Mouse (Mus musculus): ENCODE measurements around the gene AU040320. TPM values are rescaled to one million over a fixed set of nuclear protein-coding genes. Genes with fewer than 3 reads are reported as not detected.
A peak's percentile ranks its signal among the peaks of the same experiment; 100 is the strongest.

The AU040320 gene
- polyA plus RNA-seq, 1 experiment, result 56.6 TPM

- DNase-seq, result no peak
- H3K36me3 ChIP-seq (ENCODE audit: control insufficient read depth, insufficient read depth, low read length), result no peaks in the 10 kb centered on the region; the same call in 1 of the 2 replicates
- H3K27ac ChIP-seq (ENCODE audit: insufficient read depth, low read depth, low read length), result 0 out of 2 replicates have a peak overlapping the region, but pooled peaks have one; percentile 21
- no peaks in the 10 kb centered on the region for H3K4me1 ChIP-seq (ENCODE audit: control insufficient read depth, insufficient read depth, low read length)
- no peak for TF ChIP-seq POLR2A (IDR thresholded peaks at IDR 0.05; ENCODE audit: low read depth, low read length)
- TF ChIP-seq CTCF (conservative IDR thresholded peaks at IDR 0.05; ENCODE audit: insufficient read depth, insufficient read length, low read depth, low read length), result no peak
- 71% methylated on average over 5 of the region's 5 CpGs for WGBS
- H3K27me3 ChIP-seq (replicated peaks; ENCODE audit: control insufficient read depth, insufficient read depth, low read length), result no peaks in the 10 kb centered on the region
- no peak overlapping the region for H3K4me3 ChIP-seq (ENCODE audit: insufficient read depth, low read depth, low read length)
Measured at GRCm38 (mm10) chr4:126814854-126815253, 61.5 kb downstream of the AU040320 start.

DNA sequence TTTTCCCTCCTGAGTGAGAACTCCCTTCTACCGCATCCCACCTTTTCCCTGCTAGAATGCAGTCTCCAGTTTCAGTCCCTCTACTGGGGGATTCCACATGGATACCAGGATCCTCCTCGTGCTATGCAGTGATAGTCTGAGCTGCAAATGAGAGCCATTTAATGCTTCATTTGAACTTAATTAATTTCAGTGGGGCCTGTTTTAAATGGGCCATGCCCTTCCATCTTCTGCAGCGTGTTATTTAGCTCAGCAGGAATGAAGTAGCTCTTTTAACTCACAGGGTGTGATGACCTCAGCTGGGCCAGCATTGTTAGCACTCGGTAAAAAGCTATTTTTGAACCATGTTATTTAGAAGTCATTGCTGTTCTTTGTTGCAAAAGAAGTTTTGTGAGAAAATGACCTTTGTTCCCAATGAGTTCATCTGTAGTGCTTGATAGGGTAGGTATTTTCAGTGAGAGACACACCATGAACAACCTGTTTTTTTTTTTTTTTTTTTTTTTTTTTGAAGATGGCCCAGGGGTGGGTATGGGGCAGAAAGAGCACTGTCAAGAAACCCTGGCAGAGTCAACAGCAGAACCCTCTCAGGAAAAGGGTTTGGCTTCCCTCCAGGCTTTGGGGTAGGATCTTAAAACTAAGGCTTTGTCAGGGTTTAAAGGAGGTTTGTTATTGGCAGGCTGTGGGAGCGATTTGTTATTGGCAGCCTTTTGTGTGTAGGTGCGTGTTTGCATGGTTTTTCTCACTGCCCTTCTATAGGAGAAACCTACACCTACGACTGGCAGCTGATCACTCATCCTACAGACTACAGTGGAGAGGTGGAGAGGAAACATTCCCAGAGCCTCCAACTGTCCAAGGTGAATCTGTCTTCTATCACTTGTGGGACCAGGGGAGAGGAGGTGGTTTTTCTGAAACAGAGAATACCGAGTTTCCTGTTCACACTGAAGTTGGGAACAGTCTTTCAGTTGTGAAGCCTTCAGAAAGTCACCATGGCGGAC, 69.8 kb downstream of the AU040320 start:
- no peaks in the 10 kb centered on the region for H3K27me3 ChIP-seq (replicated peaks; ENCODE audit: control insufficient read depth, insufficient read depth, low read length)
- H3K4me3 ChIP-seq (ENCODE audit: insufficient read depth, low read depth, low read length), result no peak overlapping the region
- no peak overlapping the region for H3K27ac ChIP-seq (ENCODE audit: insufficient read depth, low read depth, low read length)
- H3K36me3 ChIP-seq (ENCODE audit: control insufficient read depth, insufficient read depth, low read length), result no peaks in the 10 kb centered on the region; the same call in none of the 2 replicates
- 63% methylated on average over 9 of the region's 9 CpGs for WGBS
- peak; percentile 5 for DNase-seq
- TF ChIP-seq CTCF (conservative IDR thresholded peaks at IDR 0.05; ENCODE audit: insufficient read depth, insufficient read length, low read depth, low read length) (no peak), POLR2A (IDR thresholded peaks at IDR 0.05; ENCODE audit: low read depth, low read length) (no peak)
- peaks cover 6% of the 10 kb centered on the region; the same call in 1 of the 2 replicates for H3K4me1 ChIP-seq (ENCODE audit: control insufficient read depth, insufficient read depth, low read length)

DNA sequence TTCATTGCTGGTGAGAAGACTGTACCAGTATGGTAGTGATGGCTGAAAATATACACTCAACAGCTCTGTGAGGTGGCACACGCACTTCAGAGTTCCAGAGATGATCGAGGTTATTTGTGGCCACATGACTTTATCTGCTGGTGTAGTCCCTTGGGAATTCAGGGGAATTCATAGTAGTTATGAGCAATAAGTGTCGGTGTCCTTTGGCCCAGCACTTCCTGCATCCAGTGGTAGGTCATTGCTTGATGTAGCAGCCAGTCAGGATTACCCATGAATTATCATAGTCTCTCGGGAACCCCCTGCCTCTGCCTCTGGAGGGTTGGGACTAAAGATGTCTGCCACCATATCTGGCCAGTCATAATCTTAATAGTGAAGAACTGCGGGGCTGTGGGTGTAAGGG, 70.6 kb downstream of the AU040320 start:
- TF ChIP-seq CTCF (conservative IDR thresholded peaks at IDR 0.05; ENCODE audit: insufficient read depth, insufficient read length, low read depth, low read length), result no peak
- TF ChIP-seq POLR2A (IDR thresholded peaks at IDR 0.05; ENCODE audit: low read depth, low read length), result no peak
- Histone ChIP-seq H3K27ac (ENCODE audit: insufficient read depth, low read depth, low read length) (no peak overlapping the region), H3K4me1 (ENCODE audit: control insufficient read depth, insufficient read depth, low read length) (peaks cover 6% of the 10 kb centered on the region; the same call in 1 of the 2 replicates), H3K36me3 (ENCODE audit: control insufficient read depth, insufficient read depth, low read length) (no peaks in the 10 kb centered on the region; the same call in none of the 2 replicates), H3K4me3 (ENCODE audit: insufficient read depth, low read depth, low read length) (no peak overlapping the region), H3K27me3 (replicated peaks; ENCODE audit: control insufficient read depth, insufficient read depth, low read length) (no peaks in the 10 kb centered on the region)
- peak; percentile 33 for DNase-seq
- 66% methylated on average over 5 of the region's 5 CpGs for WGBS

- H3K27ac ChIP-seq (ENCODE audit: insufficient read depth, low read depth, low read length), result no peak overlapping the region
- no peak for DNase-seq
- no peaks in the 10 kb centered on the region for H3K4me1 ChIP-seq (ENCODE audit: control insufficient read depth, insufficient read depth, low read length)
- H3K36me3 ChIP-seq (ENCODE audit: control insufficient read depth, insufficient read depth, low read length), result peaks cover 1% of the 10 kb centered on the region; the same call in 1 of the 2 replicates
- no peak for TF ChIP-seq POLR2A (IDR thresholded peaks at IDR 0.05; ENCODE audit: low read depth, low read length)
- TF ChIP-seq CTCF (conservative IDR thresholded peaks at IDR 0.05; ENCODE audit: insufficient read depth, insufficient read length, low read depth, low read length), result no peak
- H3K4me3 ChIP-seq (ENCODE audit: insufficient read depth, low read depth, low read length), result no peak overlapping the region
- over 99% methylated on average over 5 of the region's 5 CpGs for WGBS
- H3K27me3 ChIP-seq (replicated peaks; ENCODE audit: control insufficient read depth, insufficient read depth, low read length), result no peaks in the 10 kb centered on the region
Measured at GRCm38 (mm10) chr4:126831122-126831521, 77.8 kb downstream of the AU040320 start.

DNA sequence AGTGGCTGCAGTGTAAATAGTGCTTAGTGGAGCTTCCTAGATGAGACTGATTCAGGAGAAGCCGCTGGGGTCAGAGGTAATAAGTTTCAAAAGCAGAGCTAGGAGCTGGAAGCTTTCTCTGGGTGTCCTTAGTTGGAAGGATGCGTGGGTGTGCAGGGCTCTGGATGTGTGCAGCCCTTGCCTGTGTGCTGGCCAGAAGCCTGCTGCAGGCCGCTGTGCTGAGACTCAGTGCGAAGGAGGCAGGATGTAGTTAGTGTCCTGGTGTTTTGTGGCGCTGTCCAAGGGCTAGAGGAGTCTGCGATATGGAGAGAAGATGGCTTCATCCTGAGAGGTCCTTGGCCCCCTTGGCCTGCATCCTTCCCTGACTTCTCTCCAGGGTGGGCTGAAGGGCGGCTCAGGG, 85.5 kb downstream of the AU040320 start:
- H3K36me3 ChIP-seq (ENCODE audit: control insufficient read depth, insufficient read depth, low read length), result peaks cover 2% of the 10 kb centered on the region
- WGBS, result 72% methylated on average over 7 of the region's 7 CpGs

GRCm38 (mm10) chr4:126839873-126840272, 86.5 kb downstream of the AU040320 start:
- Histone ChIP-seq H3K4me3 (ENCODE audit: insufficient read depth, low read depth, low read length) (no peak overlapping the region), H3K27ac (ENCODE audit: insufficient read depth, low read depth, low read length) (no peak overlapping the region), H3K4me1 (ENCODE audit: control insufficient read depth, insufficient read depth, low read length) (no peaks in the 10 kb centered on the region), H3K36me3 (ENCODE audit: control insufficient read depth, insufficient read depth, low read length) (peaks cover 2% of the 10 kb centered on the region), H3K27me3 (replicated peaks; ENCODE audit: control insufficient read depth, insufficient read depth, low read length) (no peaks in the 10 kb centered on the region)
- peak; percentile 81 for DNase-seq
- 25% methylated on average over 7 of the region's 7 CpGs for WGBS
- peak; percentile 91 for TF ChIP-seq CTCF (conservative IDR thresholded peaks at IDR 0.05; ENCODE audit: insufficient read depth, insufficient read length, low read depth, low read length)
- no peak for TF ChIP-seq POLR2A (IDR thresholded peaks at IDR 0.05; ENCODE audit: low read depth, low read length)

More for the DNA sequence above, 85.5 kb downstream of the AU040320 start:
- DNase-seq, result no peak
- Histone ChIP-seq H3K4me1 (ENCODE audit: control insufficient read depth, insufficient read depth, low read length) (no peaks in the 10 kb centered on the region), H3K27me3 (replicated peaks; ENCODE audit: control insufficient read depth, insufficient read depth, low read length) (no peaks in the 10 kb centered on the region), H3K27ac (ENCODE audit: insufficient read depth, low read depth, low read length) (no peak overlapping the region), H3K4me3 (ENCODE audit: insufficient read depth, low read depth, low read length) (no peak overlapping the region)
- TF ChIP-seq POLR2A (IDR thresholded peaks at IDR 0.05; ENCODE audit: low read depth, low read length), result no peak
- no peak for TF ChIP-seq CTCF (conservative IDR thresholded peaks at IDR 0.05; ENCODE audit: insufficient read depth, insufficient read length, low read depth, low read length)

DNA sequence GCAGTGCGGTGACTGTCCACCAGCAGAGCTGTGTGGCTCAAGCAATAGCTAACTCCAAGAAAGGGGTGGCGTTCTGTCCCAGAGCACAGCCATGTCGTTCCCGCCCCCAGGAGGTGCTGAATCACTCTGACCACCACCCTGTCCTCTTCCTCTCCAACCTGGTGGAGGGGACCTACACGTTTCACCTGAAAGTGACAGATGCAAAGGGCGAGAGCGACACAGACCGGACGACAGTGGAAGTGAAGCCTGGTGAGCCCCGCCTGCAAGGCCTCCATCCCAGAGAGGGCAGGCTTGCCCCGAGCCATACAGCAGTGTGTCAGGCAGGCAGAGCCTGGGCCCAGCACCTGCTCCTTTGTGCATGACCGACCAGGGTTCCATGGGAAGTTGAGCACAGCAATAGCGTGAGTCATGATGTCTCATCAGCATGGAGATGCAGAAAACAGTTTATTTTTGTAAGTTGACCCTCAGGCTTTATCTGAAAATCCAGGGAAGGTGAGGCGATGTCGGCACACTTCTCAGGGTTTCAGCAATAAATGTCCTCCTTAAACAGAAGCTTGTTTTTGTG, 87.7 kb downstream of the AU040320 start:
- peaks cover 2% of the 10 kb centered on the region for H3K36me3 ChIP-seq (ENCODE audit: control insufficient read depth, insufficient read depth, low read length)
- TF ChIP-seq POLR2A (IDR thresholded peaks at IDR 0.05; ENCODE audit: low read depth, low read length), result no peak
- TF ChIP-seq CTCF (conservative IDR thresholded peaks at IDR 0.05; ENCODE audit: insufficient read depth, insufficient read length, low read depth, low read length), result no peak

More for the DNA sequence above, 87.7 kb downstream of the AU040320 start:
- H3K4me3 ChIP-seq (ENCODE audit: insufficient read depth, low read depth, low read length), result no peak overlapping the region
- 85% methylated on average over 15 of the region's 15 CpGs for WGBS
- H3K4me1 ChIP-seq (ENCODE audit: control insufficient read depth, insufficient read depth, low read length), result no peaks in the 10 kb centered on the region
- H3K27ac ChIP-seq (ENCODE audit: insufficient read depth, low read depth, low read length), result no peak overlapping the region
- H3K27me3 ChIP-seq (replicated peaks; ENCODE audit: control insufficient read depth, insufficient read depth, low read length), result no peaks in the 10 kb centered on the region
- no peak for DNase-seq
